Mouse (Mus musculus): ENCODE data around the gene Josd2. TPM values are rescaled to one million over a fixed set of nuclear protein-coding genes. Genes with fewer than 3 reads are reported as not detected.

Gene Josd2
- 100 to 1,000 TPM; 158 to 161 TPM for total RNA-seq (2021)

- peak; percentile 94 for DNase-seq (ENCODE audit: low spot score)
- intact Hi-C loops (cut with DNase I), result loop anchor here (2.0 kb wide), 1 partner anchor 27 kb away; no protein-coding TSS in a partner anchor
Observed at GRCm38 (mm10) chr7:44467811-44468411, at the start of gene Josd2. Josd2 (plus strand) TSS chr7:44467980.

- intact Hi-C loops (cut with DNase I), result no loop called here
- no peak for DNase-seq (ENCODE audit: low spot score)
Observed at GRCm38 (mm10) chr7:44427666-44428065, 40.1 kb upstream of the Josd2 start.

GRCm38 (mm10) chr7:44428171-44428950, 39.4 kb upstream of the Josd2 start:
- no peak for DNase-seq (ENCODE audit: low spot score)
- intact Hi-C loops (cut with DNase I), result no loop called here

- intact Hi-C loops (cut with DNase I), result no loop called here
Observed at GRCm38 (mm10) chr7:44428968-44429521, 38.7 kb upstream of the Josd2 start, which contains the start of gene Lrrc4b. Lrrc4b (plus strand) TSS chr7:44429018.

GRCm38 (mm10) chr7:44429534-44430488, 38.0 kb upstream of the Josd2 start:
- no peak for DNase-seq (ENCODE audit: low spot score)
- intact Hi-C loops (cut with DNase I), result no loop called here

More at GRCm38 (mm10) chr7:44428968-44429521, 38.7 kb upstream of the Josd2 start, which contains the start of gene Lrrc4b:
- DNase-seq (ENCODE audit: low spot score), result no peak

GRCm38 (mm10) chr7:44432550-44432949, 35.2 kb upstream of the Josd2 start:
- DNase-seq (ENCODE audit: low spot score), result no peak
- intact Hi-C loops (cut with DNase I), result no loop called here

GRCm38 (mm10) chr7:44433371-44433770, 34.4 kb upstream of the Josd2 start:
- no peak for DNase-seq (ENCODE audit: low spot score)
- intact Hi-C loops (cut with DNase I), result no loop called here

GRCm38 (mm10) chr7:44434089-44434488, 33.7 kb upstream of the Josd2 start:
- no peak for DNase-seq (ENCODE audit: low spot score)
- intact Hi-C loops (cut with DNase I), result no loop called here

- no peak for DNase-seq (ENCODE audit: low spot score)
- intact Hi-C loops (cut with DNase I), result no loop called here
Observed at GRCm38 (mm10) chr7:44435796-44436195, 32.0 kb upstream of the Josd2 start.

GRCm38 (mm10) chr7:44436267-44436666, 31.5 kb upstream of the Josd2 start:
- no peak for DNase-seq (ENCODE audit: low spot score)
- intact Hi-C loops (cut with DNase I), result no loop called here

GRCm38 (mm10) chr7:44437188-44437587, 30.6 kb upstream of the Josd2 start:
- no peak for DNase-seq (ENCODE audit: low spot score)
- intact Hi-C loops (cut with DNase I), result no loop called here

- intact Hi-C loops (cut with DNase I), result no loop called here
Observed at GRCm38 (mm10) chr7:44437933-44438332, 29.8 kb upstream of the Josd2 start.

GRCm38 (mm10) chr7:44439696-44440095, 28.1 kb upstream of the Josd2 start:
- intact Hi-C loops (cut with DNase I), result no loop called here
- no peak for DNase-seq (ENCODE audit: low spot score)

More at GRCm38 (mm10) chr7:44437933-44438332, 29.8 kb upstream of the Josd2 start:
- DNase-seq (ENCODE audit: low spot score), result no peak

GRCm38 (mm10) chr7:44440479-44440878, 27.3 kb upstream of the Josd2 start:
- no peak for DNase-seq (ENCODE audit: low spot score)
- intact Hi-C loops (cut with DNase I), result no loop called here

GRCm38 (mm10) chr7:44441180-44441579, 26.6 kb upstream of the Josd2 start:
- intact Hi-C loops (cut with DNase I), result no loop called here
- DNase-seq (ENCODE audit: low spot score), result no peak

GRCm38 (mm10) chr7:44441648-44442109, 26.1 kb upstream of the Josd2 start:
- intact Hi-C loops (cut with DNase I), result no loop called here
- DNase-seq (ENCODE audit: low spot score), result no peak

GRCm38 (mm10) chr7:44442407-44442821, 25.4 kb upstream of the Josd2 start:
- intact Hi-C loops (cut with DNase I), result no loop called here
- DNase-seq (ENCODE audit: low spot score), result no peak

GRCm38 (mm10) chr7:44443268-44444173, 24.3 kb upstream of the Josd2 start:
- intact Hi-C loops (cut with DNase I), result no loop called here
- no peak for DNase-seq (ENCODE audit: low spot score)

All from heart, postnatal 25 days (tissue).